Comparison of ENCODE assay signal across 25 mouse cellular contexts in the genomic region with DNA sequence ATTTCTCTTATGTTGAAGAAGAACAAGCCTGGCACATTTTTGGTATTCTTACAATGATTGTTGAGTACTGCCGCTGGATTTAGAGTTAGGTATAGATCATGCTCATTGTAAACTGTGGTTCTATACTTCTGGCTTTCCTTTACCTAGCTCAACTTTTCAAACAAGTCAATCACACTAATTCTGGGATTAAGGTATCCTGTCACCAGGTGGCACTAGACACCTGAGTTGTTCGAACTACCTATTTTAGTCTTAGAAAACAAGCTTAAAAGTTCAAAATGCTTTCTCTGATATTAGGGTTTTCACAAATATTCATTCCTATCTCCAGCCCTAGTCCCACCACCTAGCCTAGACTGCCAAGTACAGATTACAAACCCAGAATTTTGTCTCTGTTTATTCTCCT.
DNase-seq lines count a peak whose midpoint lies in the region; ATAC-seq and TF ChIP-seq lines count a peak whose summit lies in the region.
"Had no signal": no experiment of that assay in that cellular context is flagged by ENCODE, and none has a peak within 500 bp of the region (broad histone marks: within the 10 kb centered on the region; RNA-seq: fewer than 3 reads in every experiment).

No protein-coding gene starts in this region.

- H3K4me1 ChIP-seq in kidney, postnatal 0 days (replicated peaks; ENCODE audit: insufficient read depth, low read length), result no peaks in the 10 kb centered on the region
- H3K4me1 ChIP-seq in lung, postnatal 0 days (ENCODE audit: insufficient read depth, low read depth, low read length), result no peaks in the 10 kb centered on the region
- no peaks in the 10 kb centered on the region for H3K4me1 ChIP-seq in stomach, postnatal 0 days (replicated peaks; ENCODE audit: control insufficient read depth, insufficient read depth)
- H3K4me1 ChIP-seq in midbrain, postnatal 0 days (ENCODE audit: insufficient read depth, low read length), result no peaks in the 10 kb centered on the region
- H3K4me1 ChIP-seq: embryonic facial prominence, embryonic 12.5 days; forebrain, embryonic 15.5 days; hindbrain, embryonic 13.5 days; limb, embryonic 10.5 days; limb, embryonic 15.5 days; neural tube, embryonic 15.5 days had no signal

- no peak for ATAC-seq in kidney, postnatal 0 days (replicated peaks; ENCODE audit: low FRiP score, low read depth)
- ATAC-seq in lung, postnatal 0 days, result no peak
- ATAC-seq in stomach, postnatal 0 days (ENCODE audit: low FRiP score, low TSS enrichment), result no peak
- ATAC-seq in midbrain, postnatal 0 days (ENCODE audit: low FRiP score), result no peak
- ATAC-seq: forebrain, embryonic 15.5 days; intestine, postnatal 0 days had no signal

- intact Hi-C loops in gastrocnemius, adult 2 months (cut with DNase I), result no loop called here

- peak; percentile 4; the same call in 1 of the 2 replicates for TF ChIP-seq CTCF in gastrocnemius, adult 2 months (IDR thresholded peaks at IDR 0.05)
- peak; percentile 39; the same call in 1 of the 2 replicates for TF ChIP-seq CTCF in kidney, postnatal 0 days (IDR thresholded peaks at IDR 0.05; ENCODE audit: low read depth)
- TF ChIP-seq CTCF in lung, postnatal 0 days (IDR thresholded peaks at IDR 0.05), result peak; percentile 29
- peak; percentile 44 for TF ChIP-seq CTCF in stomach, postnatal 0 days (IDR thresholded peaks at IDR 0.05; ENCODE audit: low read depth)
- no peak for TF ChIP-seq CTCF in midbrain, postnatal 0 days (IDR thresholded peaks at IDR 0.05)

- DNase-seq in gastrocnemius, adult 2 months, result no peak
- no peak for DNase-seq in gastrocnemius, postnatal 4 days (ENCODE audit: low spot score in 2 of 2)
- DNase-seq in kidney, postnatal 0 days (ENCODE audit: low spot score), result no peak
- DNase-seq in kidney, postnatal 10 days, result no peak
- DNase-seq in lung, postnatal 0 days (ENCODE audit: low spot score), result no peak
- DNase-seq in lung, postnatal 36 days, result no peak
- DNase-seq in stomach, postnatal 0 days (ENCODE audit: low spot score), result no peak
- no peak for DNase-seq in midbrain, postnatal 0 days (ENCODE audit: low spot score)
- DNase-seq: adrenal gland, postnatal 14 days; cerebellum, adult 11-12 months; cerebellum, adult 9-11 months; embryo, embryonic 11 days; heart, postnatal 4 days; midbrain, embryonic 14.5 days; retina, postnatal 1 day; right cerebral cortex, postnatal 14 days; thymus, postnatal 14 days had no signal

- H3K27me3 ChIP-seq in kidney, postnatal 0 days (ENCODE audit: insufficient read depth, low read length), result no peaks in the 10 kb centered on the region
- no peaks in the 10 kb centered on the region for H3K27me3 ChIP-seq in lung, postnatal 0 days (replicated peaks; ENCODE audit: insufficient read depth, low read length)
- H3K27me3 ChIP-seq in stomach, postnatal 0 days (ENCODE audit: control insufficient read depth, insufficient read depth, low read length), result no peaks in the 10 kb centered on the region
- no peaks in the 10 kb centered on the region for H3K27me3 ChIP-seq in midbrain, postnatal 0 days (ENCODE audit: insufficient read depth, low read length)
- H3K27me3 ChIP-seq: embryonic facial prominence, embryonic 12.5 days; forebrain, embryonic 15.5 days; hindbrain, embryonic 13.5 days; limb, embryonic 15.5 days; neural tube, embryonic 15.5 days had no signal

- no peak for TF ChIP-seq EP300 in lung, postnatal 0 days (IDR thresholded peaks at IDR 0.05)
- TF ChIP-seq EP300 in stomach, postnatal 0 days (optimal IDR thresholded peaks at IDR 0.05), result no peak

- no peaks in the 10 kb centered on the region for H3K9me3 ChIP-seq in kidney, postnatal 0 days (replicated peaks; ENCODE audit: low read length)
- no peaks in the 10 kb centered on the region for H3K9me3 ChIP-seq in lung, postnatal 0 days (ENCODE audit: low read length)
- H3K9me3 ChIP-seq in stomach, postnatal 0 days (ENCODE audit: control insufficient read depth, low read length), result 0 out of 2 replicates have a peak, but pooled peaks cover 3% of the 10 kb centered on the region
- no peaks in the 10 kb centered on the region for H3K9me3 ChIP-seq in midbrain, postnatal 0 days (ENCODE audit: low read length)
- H3K9me3 ChIP-seq: hindbrain, embryonic 13.5 days; limb, embryonic 15.5 days; neural tube, embryonic 15.5 days had no signal

- H3K9ac ChIP-seq in kidney, postnatal 0 days (ENCODE audit: low read depth, low read length), result no peak overlapping the region
- H3K9ac ChIP-seq in lung, postnatal 0 days (replicated peaks; ENCODE audit: low read depth), result no peak overlapping the region
- no peak overlapping the region for H3K9ac ChIP-seq in stomach, postnatal 0 days (ENCODE audit: low read length)
- H3K9ac ChIP-seq in midbrain, postnatal 0 days (replicated peaks; ENCODE audit: low read length, poor library complexity, severe bottlenecking), result no peak overlapping the region
- H3K9ac ChIP-seq: embryonic facial prominence, embryonic 12.5 days; forebrain, embryonic 15.5 days; hindbrain, embryonic 13.5 days; limb, embryonic 15.5 days; neural tube, embryonic 15.5 days had no signal

- H3K4me2 ChIP-seq in kidney, postnatal 0 days (ENCODE audit: low read length), result no peak overlapping the region
- no peak overlapping the region for H3K4me2 ChIP-seq in lung, postnatal 0 days (replicated peaks; ENCODE audit: low read depth, low read length)
- H3K4me2 ChIP-seq in stomach, postnatal 0 days (replicated peaks; ENCODE audit: low read depth), result no peak overlapping the region
- no peak overlapping the region for H3K4me2 ChIP-seq in midbrain, postnatal 0 days (ENCODE audit: low read depth, low read length, poor library complexity, severe bottlenecking)
- H3K4me2 ChIP-seq: embryonic facial prominence, embryonic 12.5 days; forebrain, embryonic 15.5 days; hindbrain, embryonic 13.5 days; limb, embryonic 15.5 days; neural tube, embryonic 15.5 days had no signal

- no peak overlapping the region for H3K4me3 ChIP-seq in gastrocnemius, adult 2 months
- H3K4me3 ChIP-seq in kidney, postnatal 0 days (replicated peaks; ENCODE audit: low read depth, low read length), result no peak overlapping the region
- H3K4me3 ChIP-seq in lung, postnatal 0 days (ENCODE audit: low read depth, low read length), result no peak overlapping the region
- no peak overlapping the region for H3K4me3 ChIP-seq in stomach, postnatal 0 days (ENCODE audit: low read depth, low read length)
- no peak overlapping the region for H3K4me3 ChIP-seq in midbrain, postnatal 0 days (ENCODE audit: low read depth, low read length)
- H3K4me3 ChIP-seq: embryonic facial prominence, embryonic 12.5 days; forebrain, embryonic 15.5 days; hindbrain, embryonic 13.5 days; limb, embryonic 10.5 days; limb, embryonic 15.5 days; neural tube, embryonic 15.5 days had no signal

- H3K27ac ChIP-seq in gastrocnemius, adult 2 months, result no peak overlapping the region
- H3K27ac ChIP-seq in kidney, postnatal 0 days, result no peak overlapping the region
- no peak overlapping the region for H3K27ac ChIP-seq in lung, postnatal 0 days (ENCODE audit: low read length)
- H3K27ac ChIP-seq in stomach, postnatal 0 days (replicated peaks), result no peak overlapping the region
- no peak overlapping the region for H3K27ac ChIP-seq in midbrain, postnatal 0 days (ENCODE audit: low read depth, low read length)
- H3K27ac ChIP-seq: embryonic facial prominence, embryonic 12.5 days; forebrain, embryonic 15.5 days; hindbrain, embryonic 13.5 days; limb, embryonic 10.5 days; limb, embryonic 15.5 days; macrophage; neural tube, embryonic 15.5 days had no signal

- H3K36me3 ChIP-seq in kidney, postnatal 0 days (ENCODE audit: insufficient read depth, low read length), result no peaks in the 10 kb centered on the region
- H3K36me3 ChIP-seq in lung, postnatal 0 days (ENCODE audit: insufficient read depth, low read length), result no peaks in the 10 kb centered on the region
- no peaks in the 10 kb centered on the region for H3K36me3 ChIP-seq in stomach, postnatal 0 days (ENCODE audit: control insufficient read depth, insufficient read depth, low read length)
- H3K36me3 ChIP-seq in midbrain, postnatal 0 days (ENCODE audit: insufficient read depth, low read length), result no peaks in the 10 kb centered on the region
- H3K36me3 ChIP-seq: embryonic facial prominence, embryonic 12.5 days; hindbrain, embryonic 13.5 days; limb, embryonic 10.5 days; limb, embryonic 15.5 days; neural tube, embryonic 15.5 days had no signal

- 96% methylated on average over 2 of the region's 2 CpGs for WGBS in kidney, postnatal 0 days
- 87% methylated on average over 2 of the region's 2 CpGs for whole genome bisulfite sequencing in lung, postnatal 0 days
- WGBS in stomach, postnatal 0 days, result 92% methylated on average over 2 of the region's 2 CpGs
- 94% methylated on average over 2 of the region's 2 CpGs for WGBS in midbrain, postnatal 0 days
